Mouse (Mus musculus) lung, postnatal 4 days (tissue): ENCODE results near the gene Ppfia2.

Source experiments
- DNase-seq, 2 experiments: peaks; one replicate each; pipeline ENCODE4 v3.0.0; 2021

The Ppfia2 gene

GRCm38 (mm10) chr10:106681395-106681794, 211.3 kb downstream of the Ppfia2 start:
- DNase-seq = no peak

GRCm38 (mm10) chr10:106685519-106685918, 215.4 kb downstream of the Ppfia2 start:
- no peak for DNase-seq

GRCm38 (mm10) chr10:106719936-106720335, 249.8 kb downstream of the Ppfia2 start:
- DNase-seq = no peak

- no peak for DNase-seq
Observed at GRCm38 (mm10) chr10:106732265-106732664, 262.1 kb downstream of the Ppfia2 start.

GRCm38 (mm10) chr10:106736230-106737063, 266.3 kb downstream of the Ppfia2 start:
- DNase-seq = no peak

GRCm38 (mm10) chr10:106738190-106738589, 268.1 kb downstream of the Ppfia2 start:
- DNase-seq = no peak

GRCm38 (mm10) chr10:106744966-106745365, 274.8 kb downstream of the Ppfia2 start:
- DNase-seq = no peak

- no peak for DNase-seq
Observed at GRCm38 (mm10) chr10:106761061-106761460, 290.9 kb downstream of the Ppfia2 start.

- DNase-seq = no peak
Observed at GRCm38 (mm10) chr10:106763785-106764184, 293.6 kb downstream of the Ppfia2 start.

- no peak for DNase-seq
Observed at GRCm38 (mm10) chr10:106775571-106775970, 305.4 kb downstream of the Ppfia2 start.

- no peak for DNase-seq
Observed at GRCm38 (mm10) chr10:106815447-106815846, 345.3 kb downstream of the Ppfia2 start.

- no peak for DNase-seq
Observed at GRCm38 (mm10) chr10:106818381-106818780, 348.2 kb downstream of the Ppfia2 start.

- no peak for DNase-seq
Observed at GRCm38 (mm10) chr10:106824215-106824614, 354.1 kb downstream of the Ppfia2 start.

GRCm38 (mm10) chr10:106838476-106838875, 368.3 kb downstream of the Ppfia2 start:
- DNase-seq = no peak

GRCm38 (mm10) chr10:106858106-106858505, 388.0 kb downstream of the Ppfia2 start:
- no peak for DNase-seq

- no peak for DNase-seq
Observed at GRCm38 (mm10) chr10:106870233-106870632, 400.1 kb downstream of the Ppfia2 start.

- no peak for DNase-seq
Observed at GRCm38 (mm10) chr10:106871847-106872246, 401.7 kb downstream of the Ppfia2 start.

GRCm38 (mm10) chr10:106872714-106873113, 402.6 kb downstream of the Ppfia2 start:
- DNase-seq = no peak

- no peak for DNase-seq
Observed at GRCm38 (mm10) chr10:106881330-106881729, 411.2 kb downstream of the Ppfia2 start.

GRCm38 (mm10) chr10:106896351-106896750, 426.2 kb downstream of the Ppfia2 start:
- DNase-seq = no peak

- no peak for DNase-seq
Observed at GRCm38 (mm10) chr10:106910108-106910507, 440.0 kb downstream of the Ppfia2 start.

GRCm38 (mm10) chr10:106913032-106913431, 442.9 kb downstream of the Ppfia2 start:
- no peak for DNase-seq

- no peak for DNase-seq
Observed at GRCm38 (mm10) chr10:106914275-106914674, 444.1 kb downstream of the Ppfia2 start.

GRCm38 (mm10) chr10:106914822-106915221, 444.7 kb downstream of the Ppfia2 start:
- no peak for DNase-seq

- no peak for DNase-seq
Observed at GRCm38 (mm10) chr10:106924334-106924733, 454.2 kb downstream of the Ppfia2 start.
